8 mouse cellular contexts compared by ENCODE assay signal in the genomic region with DNA sequence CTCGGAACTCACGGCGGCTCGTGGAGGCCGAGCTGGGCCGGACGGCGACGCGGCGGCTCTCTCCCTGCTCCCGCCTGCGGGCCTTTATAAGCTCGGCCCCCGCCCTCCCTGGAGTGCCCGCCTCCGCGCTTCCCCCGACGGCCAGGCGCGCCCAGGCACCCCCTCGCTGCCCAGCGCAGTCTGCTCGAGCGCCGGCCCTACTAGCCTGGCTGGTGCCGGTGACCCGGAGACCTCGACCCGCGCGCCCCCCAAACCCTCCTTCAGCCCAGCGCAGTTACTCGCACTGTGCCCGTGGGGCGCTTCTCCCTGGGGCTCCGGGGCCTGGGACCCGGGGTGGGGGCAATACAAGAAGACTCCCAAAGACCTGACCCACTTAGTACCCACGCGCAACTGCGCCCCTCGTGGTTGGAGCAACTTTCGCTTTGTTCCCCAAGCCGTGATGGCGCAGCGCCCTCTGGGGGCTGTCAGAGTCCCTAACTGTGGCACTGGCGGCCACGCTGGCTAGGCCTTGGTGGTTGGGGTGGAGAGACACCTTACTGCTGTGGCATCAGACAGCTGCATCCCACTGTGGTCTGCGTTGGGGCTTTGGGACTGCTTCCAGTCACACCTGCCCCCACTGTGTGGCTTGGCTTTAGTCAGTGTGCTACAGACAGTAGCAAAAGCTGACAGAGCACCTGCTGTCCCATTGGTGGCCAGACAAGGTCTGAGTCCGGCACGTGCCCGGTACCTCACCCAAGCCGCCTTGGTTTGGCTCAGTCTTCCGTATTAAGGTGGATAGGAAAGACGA. TPM values are rescaled to one million over a fixed set of nuclear protein-coding genes. Genes with fewer than 3 reads are reported as not detected.
DNase-seq lines count a peak whose midpoint lies in the region; ATAC-seq and TF ChIP-seq lines count a peak whose summit lies in the region.

Gene Piezo1 (minus strand): TSS at position 65 of the 787 bp plus-strand sequence.

- peak within 1 kb of the TSS; percentile 91 for H3K9ac ChIP-seq in kidney, embryonic 14.5 days (ENCODE audit: low read depth, low read length)
- peak within 1 kb of the TSS; percentile 78 for H3K9ac ChIP-seq in liver, adult 2 months (ENCODE audit: low read depth, low read length)

- no peaks in the 10 kb centered on the region for H3K9me3 ChIP-seq in heart, embryonic 10.5 days
- H3K9me3 ChIP-seq in kidney, embryonic 14.5 days (ENCODE audit: control insufficient read depth, low read length): no peaks in the 10 kb centered on the region

- H3K27me3 ChIP-seq in heart, embryonic 10.5 days (ENCODE audit: insufficient read depth, poor library complexity, severe bottlenecking): no peaks in the 10 kb centered on the region
- no peaks in the 10 kb centered on the region for H3K27me3 ChIP-seq in kidney, embryonic 14.5 days (ENCODE audit: control insufficient read depth, insufficient read depth, low read length)
- H3K27me3 ChIP-seq in liver, adult 2 months (ENCODE audit: control insufficient read depth, insufficient read depth, low read length): no peaks in the 10 kb centered on the region

- peak within 1 kb of the TSS; percentile 95 for H3K4me2 ChIP-seq in kidney, embryonic 14.5 days (replicated peaks; ENCODE audit: low read depth, low read length)

- H3K4me1 ChIP-seq in embryonic fibroblast, embryonic 13.5 days (ENCODE audit: control insufficient read depth, insufficient read depth, low read length): peaks cover 16% of the 10 kb centered on the region
- H3K4me1 ChIP-seq in heart, embryonic 10.5 days: peaks cover 61% of the 10 kb centered on the region
- peaks cover 32% of the 10 kb centered on the region for H3K4me1 ChIP-seq in kidney, embryonic 14.5 days (ENCODE audit: control insufficient read depth, insufficient read depth, low read length)
- H3K4me1 ChIP-seq in liver, adult 2 months (ENCODE audit: control insufficient read depth, insufficient read depth, low read length): no peaks in the 10 kb centered on the region

- peak within 1 kb of the TSS; percentile 93 for H3K4me3 ChIP-seq in embryonic fibroblast, embryonic 13.5 days (ENCODE audit: insufficient read depth, low read length)
- peak within 1 kb of the TSS; percentile 88 for H3K4me3 ChIP-seq in heart, embryonic 10.5 days
- H3K4me3 ChIP-seq in kidney, embryonic 14.5 days (ENCODE audit: low read length): peak within 1 kb of the TSS; percentile 65
- H3K4me3 ChIP-seq in liver, adult 2 months (ENCODE audit: insufficient read depth, low read depth, low read length): peak within 1 kb of the TSS; percentile 60

- DNase-seq in 3T3-L1 (ENCODE audit: low read depth, low spot score): peak; percentile 91
- peak; percentile 92 for DNase-seq in adrenal gland, postnatal 25 days
- DNase-seq in heart, embryonic 10.5 days (ENCODE audit: low spot score): peak; percentile 96
- DNase-seq in liver, adult 2 months (ENCODE audit: extremely low read depth, low read depth, low spot score): peak; percentile 76
- DNase-seq in spleen, postnatal 4 days (ENCODE audit: low spot score in 2 of 2): peak; percentile 94 to 99

- TF ChIP-seq CTCF in embryonic fibroblast, embryonic 13.5 days (IDR thresholded peaks at IDR 0.05; ENCODE audit: borderline replicate concordance, insufficient read depth, low read length): peak; percentile 99
- TF ChIP-seq CTCF in liver, adult 2 months (IDR thresholded peaks at IDR 0.05; ENCODE audit: low read depth, low read length): peak; percentile 100

- ATAC-seq in kidney, embryonic 14.5 days (ENCODE audit: low FRiP score, low TSS enrichment): peak; percentile 72
- ATAC-seq in monocyte, adult 5-6 weeks (replicated peaks; ENCODE audit: insufficient number of reproducible peaks, low FRiP score, low TSS enrichment, poor library complexity, severe bottlenecking): peak; percentile 61

- H3K36me3 ChIP-seq in heart, embryonic 10.5 days: no peaks in the 10 kb centered on the region; the same call in 1 of the 2 replicates
- H3K36me3 ChIP-seq in kidney, embryonic 14.5 days (ENCODE audit: control insufficient read depth, insufficient read depth, low read length): no peaks in the 10 kb centered on the region
- no peaks in the 10 kb centered on the region for H3K36me3 ChIP-seq in liver, adult 2 months (ENCODE audit: control insufficient read depth, insufficient read depth, low read length)

- 10% methylated on average over 56 of the region's 56 CpGs for WGBS in heart, embryonic 10.5 days
- 17% methylated on average over 38 of the region's 56 CpGs for WGBS in kidney, embryonic 14.5 days
- 10% methylated on average over 56 of the region's 56 CpGs for WGBS in liver, adult 2 months

- peak within 1 kb of the TSS; percentile 85 for H3K27ac ChIP-seq in embryonic fibroblast, embryonic 13.5 days (ENCODE audit: insufficient read depth, low read length)
- H3K27ac ChIP-seq in heart, embryonic 10.5 days: peak within 1 kb of the TSS; percentile 98
- H3K27ac ChIP-seq in kidney, embryonic 14.5 days (ENCODE audit: low read depth, low read length): peak within 1 kb of the TSS; percentile 81
- H3K27ac ChIP-seq in liver, adult 2 months (replicated peaks; ENCODE audit: insufficient read depth, low read depth, low read length): no peak within 1 kb of the TSS

- H3K79me2 ChIP-seq in liver, adult 2 months (ENCODE audit: control insufficient read depth, insufficient read depth, low read length): no peaks in the 10 kb centered on the region

- TF ChIP-seq POLR2A in embryonic fibroblast, embryonic 13.5 days (IDR thresholded peaks at IDR 0.05; ENCODE audit: low read depth, low read length): peak; percentile 94
- TF ChIP-seq POLR2A in liver, adult 2 months (IDR thresholded peaks at IDR 0.05; ENCODE audit: extremely low read depth, insufficient read depth, low read length): peak; percentile 70; the same call in 1 of the 2 replicates

RNA-seq across cellular contexts. Expression of gene Piezo1, which starts in this region (rescaled TPM):
- total RNA-seq in adrenal gland, postnatal 25 days (2021): 18.3 and 20.1 TPM in 2 replicates
- 146 and 158 TPM in 2 replicates for polyA plus RNA-seq in embryonic fibroblast, embryonic 13.5 days (2011; ENCODE audit: insufficient read length, low read depth, missing spikeins)
- 23.7 and 29.3 TPM in 2 replicates for polyA plus RNA-seq in heart, embryonic 10.5 days (2016; fragmentation: Nextera tagmentation; extraction: Ambion mirVana)
- polyA plus RNA-seq in kidney, embryonic 14.5 days (2014; fragmentation: Nextera tagmentation; extraction: Ambion mirVana): 16.5 and 17.9 TPM in 2 replicates
- 2.2 and 4.6 TPM in 2 replicates for total RNA-seq in liver, adult 2 months (2014; rRNA removed)
- 8.0 and 11.1 TPM in 2 replicates for polyA plus RNA-seq in liver, adult 2 months (2012; rRNA removed)
- 31.7 to 76.2 TPM (median 45.9 TPM) in 3 replicates for total RNA-seq in monocyte, adult 5-6 weeks (2017)
